17 mouse cellular contexts compared by ENCODE assay signal in the genomic region with DNA sequence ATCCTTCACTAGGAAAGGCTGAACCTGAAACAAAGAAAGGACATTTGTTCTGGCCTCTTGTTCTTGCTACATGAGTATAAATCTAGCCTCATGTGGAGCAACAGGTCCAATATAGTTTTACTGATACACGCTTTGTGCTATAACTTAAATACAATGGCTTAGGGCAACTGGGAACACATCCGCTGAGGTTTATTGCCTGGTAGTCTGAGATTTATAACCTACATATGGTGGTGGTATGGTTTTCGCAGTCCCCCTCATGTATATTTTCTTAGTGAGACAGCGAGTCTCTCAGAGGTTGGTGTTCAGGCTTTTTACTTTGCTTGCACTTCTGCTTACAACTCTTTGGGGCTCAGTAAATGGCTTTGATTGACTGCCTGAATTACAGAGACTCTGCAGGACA.
"Had no signal": no experiment of that assay in that cellular context is flagged by ENCODE, and none has a peak within 500 bp of the region (broad histone marks: within the 10 kb centered on the region; RNA-seq: fewer than 3 reads in every experiment).

No protein-coding gene starts in this region.

- H3K4me3 ChIP-seq: layer of hippocampus, adult 2 months; liver, embryonic 12.5 days; liver, embryonic 15.5 days; lung, embryonic 15.5 days; megakaryocyte, embryonic 14.5 days had no signal

- DNase-seq: kidney, adult 11 months; kidney, postnatal 25 days; layer of hippocampus, adult 9-11 months; liver; lung, adult 18-20 months; lung, postnatal 10 days; lung, postnatal 36 days; midbrain, embryonic 14.5 days; thymus, adult 18-20 months; thymus, postnatal 36 days had no signal

- H3K4me2 ChIP-seq: liver, embryonic 12.5 days; liver, embryonic 15.5 days; lung, embryonic 15.5 days; midbrain, embryonic 11.5 days had no signal

- H3K27me3 ChIP-seq: liver, embryonic 12.5 days; liver, embryonic 15.5 days; lung, embryonic 15.5 days; megakaryocyte, embryonic 14.5 days had no signal

- H3K27ac ChIP-seq: kidney, postnatal 0 days; layer of hippocampus, adult 2 months; liver, embryonic 12.5 days; liver, embryonic 15.5 days; lung, embryonic 15.5 days had no signal

- H3K36me3 ChIP-seq: liver, embryonic 12.5 days; liver, embryonic 15.5 days; lung, embryonic 15.5 days had no signal

- H3K4me1 ChIP-seq: liver, embryonic 12.5 days; liver, embryonic 15.5 days; lung, embryonic 15.5 days; megakaryocyte, embryonic 14.5 days had no signal

- H3K9me3 ChIP-seq: liver, embryonic 12.5 days; liver, embryonic 15.5 days; lung, embryonic 15.5 days had no signal

- H3K9ac ChIP-seq: liver, embryonic 12.5 days; liver, embryonic 15.5 days; lung, embryonic 15.5 days had no signal

- ATAC-seq: liver, embryonic 12.5 days had no signal
